Mouse (Mus musculus) cerebellum, adult 2 months (tissue): ENCODE results near the gene Selenbp1. TPM values are rescaled to one million over a fixed set of nuclear protein-coding genes. Genes with fewer than 3 reads are reported as not detected.

Source experiments
- DNase-seq, 2 experiments: peaks; one replicate each; pipeline ENCODE4 v3.0.0; 2021
- H3K27ac ChIP-seq: fragments of 200-500 bp; 2 replicates; pipeline ENCODE4 v1.5.1; 2012; ENCODE audit warnings: low read length, control low read depth, inconsistent platforms; ENCODE audit not compliant: insufficient read depth
- H3K27me3 ChIP-seq: fragments of 200-500 bp; 2 replicates; pipeline ENCODE4 v1.6.1; 2012; ENCODE audit warnings: inconsistent platforms, mild to moderate bottlenecking, low read length, moderate library complexity; ENCODE audit not compliant: control insufficient read depth, insufficient read depth
- H3K4me1 ChIP-seq: fragments of 200-500 bp; 2 replicates; pipeline ENCODE4 v1.6.1; 2011; ENCODE audit warnings: low read length; ENCODE audit not compliant: control insufficient read depth, insufficient read depth
- H3K4me3 ChIP-seq: fragments of 200-500 bp; replicated peaks from 2 replicates; pipeline ENCODE3; 2011; ENCODE audit warnings: mild to moderate bottlenecking, low read depth, low read length, control low read depth; ENCODE audit not compliant: insufficient read depth
- CTCF ChIP-seq: fragments of 200-500 bp; IDR thresholded peaks from 2 replicates; pipeline ENCODE4 v1.5.1; 2011; ENCODE audit warnings: low read depth, mild to moderate bottlenecking, control low read depth, low read length, moderate library complexity, borderline replicate concordance; ENCODE audit not compliant: insufficient read depth
- POLR2A ChIP-seq: fragments of 200-500 bp; IDR thresholded peaks from 2 replicates; pipeline ENCODE4 v1.6.1; 2011; ENCODE audit warnings: low read length, control low read depth, borderline replicate concordance; ENCODE audit not compliant: insufficient read depth
- WGBS: fragments of 180-500 bp; shearing (Covaris S2); methylation state at CpG from one replicate; pipeline ENCODE4 v1.1.7; 2018; 5-methylcytosine and 5-hydroxymethylcytosine counted together
- polyA plus RNA-seq: library from polyadenylated mRNA; depleted of rRNA; stranded (reverse); fragments of >200 nt; gene quantifications from 2 replicates; pipeline ENCODE4 v1.2.3, GENCODE M21; 2012

Gene Selenbp1
- polyA plus RNA-seq, 1 experiment, result 12.5 TPM

- TF ChIP-seq POLR2A (no peak), CTCF (no peak)
- Histone ChIP-seq H3K27ac (no peak overlapping the region), H3K4me1 (no peaks in the 10 kb centered on the region), H3K27me3 (no peaks in the 10 kb centered on the region), H3K4me3 (no peak overlapping the region)
- 85% methylated on average over 1 of the region's 1 CpGs for WGBS
- DNase-seq, result no peak
Measured at GRCm38 (mm10) chr3:94964989-94965388, 32.1 kb downstream of the Selenbp1 start.

GRCm38 (mm10) chr3:94965878-94966277 lies 33.0 kb downstream of the Selenbp1 start:
- no peak for DNase-seq
- TF ChIP-seq CTCF (no peak), POLR2A (no peak)
- 77% methylated on average over 1 of the region's 1 CpGs for WGBS
- H3K4me1 ChIP-seq, result no peaks in the 10 kb centered on the region
- no peaks in the 10 kb centered on the region for H3K27me3 ChIP-seq
- no peak overlapping the region for H3K4me3 ChIP-seq
- H3K27ac ChIP-seq, result no peak overlapping the region

- H3K4me1 ChIP-seq, result no peaks in the 10 kb centered on the region; the same call in 1 of the 2 replicates
- no peak overlapping the region for H3K27ac ChIP-seq
- DNase-seq, result no peak
- WGBS, result 87% methylated on average over 3 of the region's 3 CpGs
- TF ChIP-seq POLR2A, result no peak
- no peak for TF ChIP-seq CTCF
- H3K4me3 ChIP-seq, result no peak overlapping the region
- no peaks in the 10 kb centered on the region for H3K27me3 ChIP-seq
Measured at GRCm38 (mm10) chr3:94972552-94972951, 39.7 kb downstream of the Selenbp1 start.

GRCm38 (mm10) chr3:94973620-94974019 lies 40.8 kb downstream of the Selenbp1 start:
- no peaks in the 10 kb centered on the region; the same call in 1 of the 2 replicates for H3K4me1 ChIP-seq
- no peak for TF ChIP-seq POLR2A
- TF ChIP-seq CTCF, result no peak
- WGBS, result 85% methylated on average over 5 of the region's 5 CpGs
- H3K27me3 ChIP-seq, result no peaks in the 10 kb centered on the region
- no peak overlapping the region for H3K4me3 ChIP-seq
- DNase-seq, result no peak
- no peak overlapping the region for H3K27ac ChIP-seq

GRCm38 (mm10) chr3:94974026-94974527 lies 41.2 kb downstream of the Selenbp1 start:
- no peaks in the 10 kb centered on the region; the same call in 1 of the 2 replicates for H3K4me1 ChIP-seq
- no peak for TF ChIP-seq CTCF
- no peak for TF ChIP-seq POLR2A
- peak overlapping the region; percentile 45; the same call in 1 of the 2 replicates for H3K27ac ChIP-seq
- WGBS, result 14% methylated on average over 9 of the region's 9 CpGs
- no peaks in the 10 kb centered on the region for H3K27me3 ChIP-seq
- DNase-seq, result peak in 1 of 2 experiments; percentile 40
- peak overlapping the region; percentile 99 for H3K4me3 ChIP-seq

GRCm38 (mm10) chr3:94974528-94975422 lies 41.9 kb downstream of the Selenbp1 start, which contains the start of gene Pi4kb:
Pi4kb (plus strand) TSS chr3:94974731.
- TF ChIP-seq POLR2A (peak; percentile 59; the same call in 1 of the 2 replicates), CTCF (no peak)
- DNase-seq, result peak; percentile 85 to 89
- Histone ChIP-seq H3K27ac (peak within 1 kb of the TSS; percentile 96), H3K27me3 (no peaks in the 10 kb centered on the region), H3K4me1 (no peaks in the 10 kb centered on the region; the same call in 1 of the 2 replicates), H3K4me3 (peak within 1 kb of the TSS; percentile 99)
- WGBS, result under 1% methylated on average over 57 of the region's 57 CpGs

GRCm38 (mm10) chr3:94984312-94984711 lies 51.5 kb downstream of the Selenbp1 start:
- WGBS, result 82% methylated on average over 11 of the region's 11 CpGs
- DNase-seq, result no peak
- TF ChIP-seq CTCF, result no peak
- no peak for TF ChIP-seq POLR2A
- no peak overlapping the region for H3K27ac ChIP-seq
- no peaks in the 10 kb centered on the region for H3K4me1 ChIP-seq
- H3K27me3 ChIP-seq, result no peaks in the 10 kb centered on the region
- no peak overlapping the region for H3K4me3 ChIP-seq

GRCm38 (mm10) chr3:94985513-94985912 lies 52.7 kb downstream of the Selenbp1 start:
- WGBS, result 71% methylated on average over 2 of the region's 2 CpGs
- H3K27me3 ChIP-seq, result no peaks in the 10 kb centered on the region
- DNase-seq, result no peak
- no peak overlapping the region for H3K27ac ChIP-seq
- no peak overlapping the region for H3K4me3 ChIP-seq
- TF ChIP-seq CTCF, result no peak
- no peak for TF ChIP-seq POLR2A
- H3K4me1 ChIP-seq, result no peaks in the 10 kb centered on the region
